Mouse (Mus musculus): ENCODE results near the gene Ocln.
A peak's percentile ranks its signal among the peaks of the same experiment; 100 is the strongest.
"Not testable (repeated sequence)": the region's sequence is repeated elsewhere in the genome, so short reads cannot be mapped to it uniquely, and the experiment has no call there.

Gene Ocln

DNA sequence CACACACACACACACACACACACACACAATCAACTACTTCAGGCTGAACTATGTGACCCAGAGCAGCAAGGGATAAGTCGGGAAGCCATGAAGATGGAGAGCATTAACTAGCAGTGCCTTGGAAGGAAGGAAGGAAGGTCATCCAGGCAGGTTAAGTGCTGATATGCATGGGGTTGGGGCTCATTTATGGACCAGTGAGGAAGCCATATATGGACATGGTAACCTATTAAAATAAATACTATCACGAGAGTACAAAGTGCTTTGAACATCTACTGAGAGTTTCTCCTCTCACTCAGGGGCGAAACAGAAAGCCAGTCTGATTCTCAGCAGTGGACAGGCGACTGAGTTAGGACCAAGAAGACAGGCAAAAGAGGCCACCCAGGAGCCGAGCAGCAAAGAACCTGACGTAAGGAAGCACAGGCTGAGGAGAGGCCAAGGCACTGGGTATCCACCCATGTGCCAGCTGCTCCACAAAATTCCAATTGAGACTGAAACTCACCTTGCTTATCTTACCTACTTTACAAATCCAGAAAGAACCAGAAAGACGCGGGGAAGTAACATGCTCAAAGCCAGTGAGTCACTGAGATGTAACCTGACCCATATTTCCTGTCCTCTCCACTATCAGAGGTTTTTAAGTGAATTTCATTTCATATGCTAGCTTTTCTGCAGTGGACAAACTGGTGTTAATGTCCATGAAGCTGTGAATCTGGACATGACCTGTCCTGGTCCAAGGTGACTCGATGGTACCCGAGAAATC lies 9.3 kb downstream of the Ocln start:
- DNase-seq, result no peak

DNA sequence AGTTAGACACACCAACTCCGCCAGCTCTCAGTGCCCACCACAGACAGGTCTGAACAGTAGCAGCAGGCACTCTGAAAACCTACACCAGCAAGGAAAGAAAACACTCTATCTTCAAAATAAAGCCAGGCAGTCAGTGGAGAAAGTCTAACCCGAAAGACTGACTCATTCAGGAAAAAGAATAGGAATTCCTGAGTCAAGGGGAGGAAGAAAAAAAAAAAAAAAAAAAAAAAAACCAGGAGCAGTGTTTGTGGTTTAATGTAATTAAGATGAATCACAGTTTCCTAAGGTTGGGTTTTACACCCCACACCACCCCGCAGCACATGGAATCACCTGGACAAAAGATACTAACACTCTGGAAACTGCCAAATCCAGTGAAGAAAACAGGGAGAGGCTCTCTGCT lies 16.4 kb downstream of the Ocln start:
- DNase-seq, result no peak

DNA sequence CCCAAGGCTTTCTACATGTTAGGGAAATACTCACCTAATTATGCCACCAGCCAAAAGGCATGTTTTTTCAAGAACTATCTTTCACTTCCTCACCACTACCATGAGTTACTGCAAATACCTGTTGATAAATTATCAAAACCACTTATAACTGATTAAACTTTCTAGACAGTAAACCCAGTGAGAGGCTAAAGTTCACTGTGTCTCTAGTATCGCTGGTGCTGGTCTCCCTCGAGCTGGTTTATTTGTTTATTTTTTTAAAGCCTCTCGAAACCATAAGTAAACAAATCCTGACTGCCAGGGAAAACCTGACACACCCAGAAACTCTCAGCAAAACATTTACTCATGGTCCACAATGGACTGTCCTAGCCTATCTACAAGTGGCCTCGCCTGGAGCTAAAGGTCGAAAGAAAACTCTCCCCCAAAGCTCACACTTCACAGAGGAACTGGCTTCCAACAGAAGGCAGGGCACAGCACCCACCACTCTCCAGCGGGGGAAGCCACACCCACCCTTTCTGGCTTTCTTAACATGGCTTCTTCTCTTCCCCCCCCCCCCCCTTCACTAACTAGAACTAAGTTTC lies 19.6 kb downstream of the Ocln start:
- DNase-seq, result no peak

DNA sequence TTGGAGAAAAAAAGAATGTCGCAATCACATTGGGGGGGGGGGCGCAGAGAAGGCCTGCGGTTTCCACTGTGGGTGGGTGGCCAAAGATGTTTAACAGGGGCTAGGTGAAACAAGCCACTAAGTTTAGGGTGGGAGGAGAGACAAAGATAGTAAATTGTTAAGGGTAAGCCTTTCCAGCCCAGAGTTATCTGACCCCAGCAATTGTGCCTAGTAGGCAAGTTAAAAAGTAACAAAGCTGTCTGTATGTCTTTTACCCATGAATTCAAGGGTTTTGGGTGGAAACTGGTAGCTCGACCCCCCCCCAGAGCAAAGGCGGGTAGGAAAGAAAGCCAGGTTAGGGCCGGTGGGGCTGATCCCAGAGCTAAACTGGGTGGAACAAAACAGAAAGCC lies 25.9 kb downstream of the Ocln start:
- no peak for DNase-seq

DNA sequence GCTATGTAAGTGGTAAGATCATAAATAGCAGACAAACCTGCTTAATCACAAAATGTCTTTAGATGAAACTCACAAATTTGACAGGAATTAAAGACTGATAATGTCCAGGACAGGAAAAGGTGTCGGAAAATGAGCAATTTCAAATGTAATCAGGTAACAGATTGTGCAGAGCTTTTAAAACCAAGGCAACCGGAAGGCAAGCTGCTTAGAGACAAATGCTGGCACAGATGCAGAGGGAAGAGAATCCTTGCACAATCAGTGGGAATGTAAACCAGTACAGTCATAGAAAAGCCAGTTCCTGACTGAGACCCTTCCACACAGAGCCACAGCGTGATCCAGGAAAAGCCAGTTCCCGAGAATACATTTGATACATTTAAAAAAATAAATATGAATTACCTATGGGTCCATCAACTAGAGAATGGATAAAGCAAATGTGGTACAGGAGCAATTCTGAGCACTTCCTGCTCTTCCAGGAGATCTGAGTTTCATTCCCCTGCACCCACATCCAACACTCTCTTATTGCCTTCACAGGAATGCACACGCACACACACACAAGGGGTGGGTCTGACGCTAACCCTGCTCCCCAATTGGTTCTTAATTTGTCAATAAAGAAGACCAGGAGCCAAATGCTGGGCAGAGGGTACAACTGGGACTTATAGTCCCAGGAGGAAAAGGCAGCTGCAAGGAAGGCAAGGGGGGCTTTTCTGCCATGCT lies 26.4 kb downstream of the Ocln start:
- peak; percentile 47 for DNase-seq

DNA sequence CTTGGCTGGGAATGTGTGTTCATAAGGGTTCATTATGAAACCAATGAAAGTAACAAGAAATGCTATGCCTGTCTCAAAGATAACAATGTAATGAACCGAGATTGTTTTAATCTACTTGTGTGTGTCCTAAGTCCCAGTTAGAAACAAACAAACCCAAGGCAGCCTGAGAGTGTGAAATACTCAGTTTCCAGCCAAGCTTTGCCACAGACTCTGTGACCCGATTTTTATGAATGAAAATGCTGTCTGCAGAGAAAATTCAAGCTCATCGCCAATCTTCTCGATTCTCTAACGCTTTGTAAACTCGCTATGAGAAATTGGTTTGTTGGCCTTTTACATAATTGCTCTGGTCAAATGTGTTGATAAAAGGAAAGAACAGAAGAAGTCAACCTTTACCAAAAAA lies 27.6 kb downstream of the Ocln start:
- no peak for DNase-seq

DNA sequence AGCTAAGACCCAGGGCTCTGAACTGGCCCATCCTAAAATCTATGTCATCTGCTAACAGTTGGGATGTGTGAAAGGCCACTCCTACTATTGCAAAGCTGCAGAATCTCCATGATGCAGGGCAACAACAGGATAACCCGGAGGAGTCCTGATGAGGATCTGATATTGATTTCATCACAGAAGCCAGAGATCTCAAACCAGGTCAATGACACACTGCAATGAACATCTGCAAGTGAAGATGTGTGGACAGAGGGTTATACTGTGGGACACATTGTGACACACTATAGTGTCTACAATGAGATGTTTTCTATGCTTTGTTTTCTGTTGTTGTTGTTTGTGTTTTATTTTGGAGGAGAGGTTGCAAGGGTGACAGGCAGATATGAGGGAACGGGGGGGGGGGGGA lies 28.8 kb downstream of the Ocln start:
- DNase-seq, result no peak

DNA sequence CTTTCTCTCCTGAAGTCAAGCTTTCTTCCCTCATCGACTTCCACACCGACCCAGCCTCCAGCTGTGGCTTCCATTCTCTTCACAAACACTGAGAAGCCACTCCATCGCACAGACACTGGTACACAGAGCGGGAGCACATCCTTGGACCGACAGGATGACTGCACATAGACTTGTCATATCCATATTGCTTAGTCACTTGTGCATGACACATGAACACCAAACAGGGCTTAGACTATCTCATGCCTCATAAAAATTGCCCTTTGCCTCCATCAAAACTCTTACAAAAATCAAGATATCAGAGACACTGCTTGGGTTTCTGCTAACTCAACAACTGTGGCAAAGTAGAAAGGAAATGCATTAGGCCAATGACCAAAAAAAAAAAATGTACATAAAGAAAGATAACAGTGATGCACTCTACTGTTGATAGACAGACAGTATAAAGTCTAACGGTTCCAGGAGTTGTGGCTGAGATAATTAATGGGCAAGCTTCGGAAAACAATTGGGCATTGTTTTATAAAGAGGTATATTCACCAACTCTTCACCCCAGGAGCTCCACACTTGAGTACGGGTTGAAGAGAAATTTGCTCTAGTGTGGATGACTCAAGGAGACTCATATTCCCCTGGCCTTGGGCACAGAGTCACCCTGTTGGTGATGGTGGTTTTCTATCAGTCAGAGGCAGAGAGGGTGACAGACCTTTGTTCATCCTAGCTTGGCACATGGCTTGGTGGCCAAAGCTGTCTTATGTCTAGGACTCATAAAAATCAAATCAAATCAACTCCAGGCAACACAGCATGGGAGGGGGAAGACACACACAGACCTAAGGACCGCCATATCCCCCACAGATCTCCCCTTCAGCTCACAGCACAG lies 30.6 kb downstream of the Ocln start:
- DNase-seq, result no peak

DNA sequence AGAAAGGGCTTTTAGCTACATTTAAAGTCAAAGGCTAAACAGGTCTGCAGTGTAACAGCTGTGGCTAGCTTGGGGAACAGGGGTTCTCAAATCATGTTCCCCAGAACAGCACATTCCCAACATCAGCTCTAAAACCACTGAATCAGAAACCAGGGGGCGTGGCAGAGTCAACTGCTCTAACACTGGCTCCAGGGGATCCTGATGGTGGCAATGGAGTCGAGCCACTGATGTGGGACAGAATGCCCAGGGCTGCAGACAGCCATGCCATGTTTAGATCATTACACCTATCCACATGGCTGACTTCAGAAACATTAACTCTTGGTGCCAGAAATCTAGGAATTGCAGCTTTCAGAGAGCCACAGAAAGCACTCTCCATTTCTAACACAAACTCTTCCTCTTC lies 33.4 kb downstream of the Ocln start:
- no peak for DNase-seq

DNA sequence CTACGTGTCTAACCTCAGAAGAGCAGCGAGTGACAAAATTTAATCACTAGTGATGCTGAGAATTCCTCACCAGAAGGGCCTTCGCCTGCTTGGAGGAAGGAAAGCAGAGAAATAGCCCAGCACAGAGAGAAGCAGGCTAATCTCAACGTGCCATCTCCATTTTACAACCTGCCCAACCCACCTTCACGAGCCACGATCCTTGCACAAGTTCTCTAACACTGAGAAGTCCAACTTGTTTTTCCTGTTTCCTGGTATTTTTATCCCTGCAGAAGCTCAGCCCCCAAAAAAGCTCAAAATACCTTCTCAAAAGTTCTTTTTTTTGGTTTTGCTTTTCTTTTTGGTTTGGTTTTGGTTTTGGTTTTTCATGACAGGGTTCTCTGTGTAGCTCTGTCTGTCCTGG lies 34.3 kb downstream of the Ocln start:
- no peak for DNase-seq

DNA sequence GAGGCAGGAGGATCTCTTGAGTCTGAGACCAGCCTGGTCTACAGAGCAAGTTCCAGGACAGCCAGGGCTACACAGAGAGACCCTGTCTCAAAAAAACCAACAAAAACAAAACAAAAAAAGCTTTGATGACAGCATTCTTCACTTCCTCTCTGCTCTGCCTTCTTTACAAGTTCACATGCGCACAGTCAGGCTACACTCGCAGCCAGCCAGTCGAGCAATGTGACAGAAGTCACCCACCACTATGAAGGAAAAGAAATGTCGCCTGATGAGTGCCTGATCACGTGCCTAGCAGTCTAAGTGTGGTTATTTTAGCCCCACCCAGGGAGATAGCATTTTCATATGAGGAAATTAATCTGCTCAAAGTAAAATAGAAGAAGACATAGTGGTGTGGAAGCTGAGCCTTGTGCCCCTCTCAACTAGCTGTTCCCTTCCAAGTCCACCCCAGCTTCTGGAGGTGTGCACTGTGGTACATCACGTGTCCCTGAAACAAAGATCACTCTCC lies 34.8 kb downstream of the Ocln start:
- DNase-seq, result no peak

DNA sequence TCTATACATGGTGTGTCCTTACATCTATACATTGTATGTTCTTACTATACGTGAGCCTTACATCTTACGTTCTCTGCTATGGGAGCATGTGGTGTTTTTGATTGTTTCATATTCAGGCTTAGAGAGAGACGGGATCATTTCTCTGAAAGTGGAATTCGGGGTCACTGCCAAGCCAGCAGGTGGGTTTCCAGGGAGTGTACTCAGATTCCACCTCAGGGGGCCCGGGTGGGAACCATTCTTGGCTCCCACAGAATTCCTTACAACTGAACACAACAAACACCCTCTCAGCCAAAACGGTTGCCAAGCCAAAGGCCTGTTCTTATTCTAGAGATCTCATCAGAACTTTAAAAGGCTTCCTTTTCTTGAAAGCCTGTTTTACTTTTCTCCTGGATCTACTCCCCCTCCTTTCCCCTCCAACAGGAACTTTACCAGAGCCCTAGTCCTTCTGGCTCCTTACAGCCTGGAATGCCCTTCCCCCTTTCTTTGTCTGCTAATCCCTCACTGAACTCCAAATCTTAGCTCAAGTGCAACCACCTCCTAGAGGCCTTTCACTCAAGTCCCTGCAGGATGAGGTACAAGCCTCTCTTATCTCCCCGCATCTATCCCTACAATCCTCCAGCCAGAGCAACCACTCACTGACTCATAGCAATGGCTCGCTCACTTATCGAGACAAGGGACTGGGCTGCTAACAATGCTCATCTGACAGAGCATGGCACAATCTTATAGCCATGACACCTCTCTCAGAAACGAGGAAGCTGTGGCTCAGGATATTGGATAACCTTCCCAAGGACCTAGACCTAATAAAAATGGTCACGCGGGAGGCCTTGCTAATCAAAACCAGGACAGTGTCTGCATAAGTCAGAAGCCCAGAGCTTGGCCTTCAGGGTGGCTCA lies 36.1 kb downstream of the Ocln start:
- no peak for DNase-seq

DNA sequence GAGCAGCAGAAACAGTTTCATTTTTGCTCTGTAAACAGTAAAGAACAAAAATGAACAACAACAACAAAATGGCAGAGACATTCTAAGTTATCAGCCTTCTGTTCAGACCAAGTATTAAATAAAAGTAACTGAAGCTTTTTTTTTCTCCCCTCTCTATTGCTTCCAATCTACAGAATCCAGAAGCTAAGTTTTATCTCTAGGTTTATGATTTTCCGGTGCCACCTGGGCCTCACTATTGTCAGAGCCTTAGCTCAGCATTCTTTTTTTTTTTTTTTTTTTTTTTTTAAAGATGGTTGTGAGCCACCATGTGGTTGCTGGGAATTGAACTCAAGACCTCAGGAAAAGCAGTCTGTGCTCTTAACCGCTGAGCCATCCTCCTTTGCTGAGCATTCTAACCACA lies 39.7 kb downstream of the Ocln start:
- no peak for DNase-seq

DNA sequence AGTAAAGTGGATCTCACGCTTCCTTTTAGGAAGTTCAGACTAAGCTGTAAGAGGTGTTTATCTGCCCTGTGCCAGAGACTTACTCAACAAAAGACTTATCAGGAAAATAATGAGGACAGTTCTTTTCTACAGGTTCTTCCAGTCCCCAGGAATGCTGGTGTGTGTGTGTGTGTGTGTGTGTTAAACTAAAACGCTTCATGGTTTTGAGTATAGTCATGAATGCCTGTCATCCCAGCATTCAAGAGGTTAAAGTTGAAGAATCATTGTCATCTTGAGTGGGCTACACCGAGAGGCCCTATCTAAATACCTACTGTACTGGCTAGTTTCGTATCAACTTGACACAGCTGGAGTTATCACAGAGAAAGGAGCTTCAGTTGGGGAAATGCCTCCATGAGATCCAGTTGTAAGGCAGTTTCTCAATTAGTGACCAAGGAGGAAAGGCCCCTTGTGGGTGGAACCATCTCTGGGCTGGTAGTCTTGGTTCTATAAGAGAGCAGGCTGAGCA lies 40.6 kb downstream of the Ocln start:
- DNase-seq, result no peak

DNA sequence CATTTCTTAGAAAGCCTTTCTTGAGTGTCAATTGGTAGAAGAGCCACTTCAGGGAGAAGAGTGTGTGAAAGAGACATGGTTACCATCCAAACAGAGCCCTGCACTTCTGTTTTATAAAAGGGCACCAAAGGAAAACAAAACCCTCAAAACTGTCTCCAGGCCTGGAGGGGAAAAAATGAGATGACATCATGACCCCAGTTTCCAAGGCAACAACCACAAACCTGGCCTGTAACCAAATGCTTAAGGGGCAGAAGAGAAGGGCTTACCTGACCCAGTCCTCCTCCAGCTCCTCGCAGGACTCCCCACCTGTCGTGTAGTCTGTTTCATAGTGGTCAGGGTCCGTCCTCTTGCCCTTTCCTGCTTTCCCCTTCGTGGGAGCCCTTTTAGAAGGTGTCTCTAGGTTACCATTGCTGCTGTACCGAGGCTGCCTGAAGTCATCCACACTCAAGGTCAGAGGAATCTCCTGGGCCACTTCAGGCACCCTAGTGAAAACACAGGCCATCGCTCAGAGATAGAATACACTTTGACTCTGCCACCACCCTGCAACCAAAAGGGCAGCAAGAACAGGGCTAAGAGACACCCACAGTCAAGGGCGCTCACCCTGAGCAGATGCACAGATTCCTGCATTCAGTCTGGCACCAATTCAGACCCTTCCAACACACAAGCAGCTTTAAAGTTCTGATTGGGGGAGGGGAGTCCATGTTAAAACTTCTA lies 41.2 kb downstream of the Ocln start:
- DNase-seq, result no peak

DNA sequence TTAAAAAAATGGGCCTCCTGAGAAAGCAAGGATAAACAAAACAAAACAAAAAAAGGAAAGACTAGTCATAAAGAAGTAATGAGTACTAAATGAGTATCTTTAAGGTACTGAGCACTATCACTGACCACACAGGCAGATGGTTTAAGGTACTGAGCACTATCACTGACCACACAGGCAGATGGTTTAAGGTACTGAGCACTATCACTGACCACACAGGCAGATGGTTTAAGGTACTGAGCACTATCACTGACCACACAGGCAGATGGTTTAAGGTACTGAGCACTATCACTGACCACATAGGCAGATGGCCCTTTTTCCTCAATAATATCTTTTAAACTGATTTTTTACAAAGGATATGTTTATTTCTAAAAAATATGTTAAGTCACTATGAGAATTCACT lies 52.9 kb downstream of the Ocln start:
- DNase-seq, result not testable (repeated sequence)

DNA sequence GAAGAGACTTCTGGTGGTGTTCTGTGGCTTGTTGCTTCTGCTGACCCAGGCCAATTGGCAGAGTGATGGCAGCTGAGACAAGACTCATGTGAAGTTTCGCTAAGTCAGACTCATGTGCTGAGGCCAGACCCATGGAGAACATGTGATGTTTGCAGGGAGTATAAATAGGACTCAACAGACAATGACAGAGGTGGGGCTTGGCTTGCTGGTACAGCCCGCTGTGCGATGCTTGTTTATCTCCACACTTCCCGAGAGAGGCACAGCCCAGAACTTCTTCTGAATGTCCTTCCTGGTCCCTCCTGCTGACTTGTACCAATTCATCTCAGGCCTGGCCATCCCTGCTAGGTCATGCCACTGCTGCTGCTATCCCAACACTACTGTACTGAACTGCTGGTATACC lies 57.2 kb downstream of the Ocln start:
- DNase-seq, result no peak

DNA sequence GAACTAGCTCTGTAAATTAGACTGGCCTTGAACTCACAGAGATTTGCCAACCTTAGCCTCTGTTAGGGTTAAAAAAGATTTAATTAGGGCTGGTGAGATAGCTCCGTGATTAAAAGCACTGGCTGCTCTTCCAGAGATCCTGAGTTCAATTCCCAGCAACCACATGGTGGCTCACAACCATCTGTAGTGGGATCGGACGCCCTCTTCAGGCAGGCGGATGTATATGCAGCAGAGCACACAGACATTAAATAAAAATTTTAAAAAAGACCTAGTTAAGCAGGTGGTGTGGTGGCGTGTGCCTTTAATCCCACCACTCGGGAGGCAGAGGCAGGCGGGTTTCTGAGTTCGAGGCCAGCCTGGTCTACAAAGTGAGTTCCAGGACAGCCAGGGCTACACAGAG lies 58.1 kb downstream of the Ocln start:
- DNase-seq, result not testable (repeated sequence)

DNA sequence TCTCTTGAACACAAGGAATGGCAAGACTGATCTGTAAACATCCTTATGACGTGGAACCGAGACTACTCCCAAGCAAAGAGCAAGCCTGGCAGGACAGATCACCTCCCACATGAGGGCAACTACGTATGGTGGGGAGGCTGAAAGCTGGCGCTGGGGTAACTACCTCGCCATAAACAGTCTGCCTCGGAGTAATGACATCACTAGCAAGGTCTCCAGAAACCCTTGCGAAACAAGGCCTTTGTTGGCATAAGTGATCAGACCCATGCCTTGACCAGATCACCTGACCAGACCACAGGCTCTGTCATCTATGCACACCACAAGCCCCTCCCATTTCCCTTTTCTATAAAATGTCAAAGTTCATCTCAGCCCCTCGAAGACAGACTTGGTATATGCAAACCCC lies 59.2 kb downstream of the Ocln start:
- DNase-seq, result no peak

DNA sequence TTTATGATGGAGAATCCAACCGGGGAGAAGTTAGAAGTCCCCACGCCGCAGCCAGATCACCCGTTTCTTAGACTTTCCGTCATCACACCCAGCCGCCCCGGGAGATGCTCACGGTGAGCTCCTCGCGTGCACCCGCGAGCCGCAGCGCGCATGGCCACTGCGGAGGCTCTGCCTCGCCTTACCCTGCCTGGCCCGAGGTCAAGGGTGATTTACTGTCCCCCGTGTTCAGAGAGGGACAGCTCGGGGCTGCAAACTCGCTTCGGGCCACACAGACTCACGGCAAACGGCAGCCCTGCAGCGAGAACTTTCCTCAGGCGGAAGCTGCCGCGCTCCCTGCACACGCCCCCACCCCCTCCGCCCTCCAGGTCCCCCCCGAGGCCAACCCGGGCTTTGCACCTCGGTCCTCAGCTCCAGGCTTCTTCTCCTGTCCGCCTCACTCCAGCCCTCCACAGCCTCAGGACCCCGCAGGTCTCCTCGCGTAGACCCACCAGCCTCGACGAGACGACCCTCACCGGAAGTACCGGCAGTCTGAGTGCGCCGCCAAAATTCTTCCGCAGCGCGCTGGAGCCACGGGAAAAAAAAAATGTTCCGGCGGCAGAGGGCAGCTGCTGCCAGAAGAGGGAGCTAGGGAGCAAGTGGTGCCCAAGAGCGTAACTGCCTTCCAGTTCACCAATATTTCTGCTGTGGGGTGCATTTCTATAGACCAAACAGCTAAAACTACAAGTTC lies 60.3 kb downstream of the Ocln start, which contains the start of gene Gtf2h2:
Gene Gtf2h2, minus strand, starts transcription at position 519 of the 727 bp plus-strand sequence.
- peak; percentile 60 for DNase-seq
